Mouse (Mus musculus) layer of hippocampus, postnatal 25 days (tissue): Measurements from ENCODE around the gene Cstf2. TPM values are rescaled to one million over a fixed set of nuclear protein-coding genes. Genes with fewer than 3 reads are reported as not detected.
A peak's percentile ranks its signal among the peaks of the same experiment; 100 is the strongest.

ENCODE experiments used
- DNase-seq, 2 experiments: peaks; one replicate each; pipeline ENCODE4 v3.0.0; 2022; ENCODE audit warnings: mixed read lengths in 2 of 2, low spot score in 1 of 2; ENCODE audit errors: extremely low spot score in 1 of 2
- microRNA-seq, 2 experiments: library from miRNA; unstranded; fragments of <30 nt; microRNA quantifications; one replicate each; pipeline ENCODE4 v1.2.0; 2021
- total RNA-seq, 2 experiments: library from RNA; stranded (reverse); gene quantifications; 2 replicates each; pipeline ENCODE4 v1.2.3; 2021

The Cstf2 gene
- total RNA-seq = 100 to 1,000 TPM in 1 of 2 experiments, 10 to 100 TPM in 1; 89.4 to 103 TPM

DNA sequence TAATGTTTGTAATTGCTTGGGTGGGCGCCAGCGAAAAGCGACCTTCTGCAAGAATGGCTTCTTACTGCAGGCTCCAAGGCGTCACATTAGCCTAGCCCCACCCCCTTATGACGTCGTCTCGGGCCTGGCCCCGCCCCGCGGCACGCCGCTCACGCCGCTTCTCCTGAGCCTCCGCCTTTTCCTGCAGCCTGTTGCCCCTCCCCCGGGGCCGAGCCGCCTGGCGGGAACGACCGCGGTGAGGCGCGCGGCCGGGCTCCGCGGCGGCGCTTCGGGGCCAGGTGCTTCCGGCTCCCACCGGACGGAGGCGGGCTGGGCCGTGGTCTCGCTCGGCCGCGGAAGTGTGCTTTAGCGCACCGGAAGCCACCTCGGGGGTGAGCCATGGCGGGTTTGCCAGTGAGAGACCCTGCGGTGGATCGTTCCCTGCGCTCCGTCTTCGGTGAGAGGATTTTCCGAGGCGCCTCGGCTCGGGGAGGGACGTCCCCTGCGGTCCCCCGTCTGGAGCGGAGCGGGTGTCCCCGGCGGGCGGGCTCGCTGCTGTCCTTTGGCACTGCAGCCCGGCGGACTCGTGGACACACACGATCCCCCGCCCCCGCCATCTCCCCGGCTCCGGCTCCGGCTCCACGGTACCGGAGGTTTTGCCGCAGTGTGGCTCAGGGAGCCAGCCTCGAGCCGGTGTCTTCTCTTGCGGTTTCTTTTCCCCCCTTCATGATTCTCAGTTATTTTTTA lies at the start of gene Cstf2:
Gene Cstf2 (plus strand): TSS at position 201 of the 726 bp plus-strand sequence.
- peak; percentile 79 to 86 for DNase-seq

DNA sequence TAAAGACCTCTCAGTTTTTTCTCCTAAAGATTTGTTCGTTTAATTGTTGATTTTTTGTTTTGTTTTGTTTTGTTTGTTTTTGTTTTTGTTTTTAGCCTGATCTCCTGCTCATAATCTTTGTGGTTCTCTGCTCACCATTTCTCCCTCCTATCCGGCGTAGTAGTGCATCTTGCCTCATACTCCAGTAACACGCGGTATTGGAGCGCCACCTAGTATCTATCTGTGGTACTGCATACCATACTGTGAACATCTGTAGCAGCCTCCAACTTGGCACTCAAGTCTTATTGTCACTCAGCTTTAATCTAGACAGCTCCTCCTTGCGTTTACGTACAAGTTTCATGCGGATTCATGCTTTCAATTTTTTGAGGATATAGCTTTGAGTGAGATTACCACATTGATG lies 40.0 kb upstream of the Cstf2 start:
- DNase-seq = peak; percentile 23 to 64

DNA sequence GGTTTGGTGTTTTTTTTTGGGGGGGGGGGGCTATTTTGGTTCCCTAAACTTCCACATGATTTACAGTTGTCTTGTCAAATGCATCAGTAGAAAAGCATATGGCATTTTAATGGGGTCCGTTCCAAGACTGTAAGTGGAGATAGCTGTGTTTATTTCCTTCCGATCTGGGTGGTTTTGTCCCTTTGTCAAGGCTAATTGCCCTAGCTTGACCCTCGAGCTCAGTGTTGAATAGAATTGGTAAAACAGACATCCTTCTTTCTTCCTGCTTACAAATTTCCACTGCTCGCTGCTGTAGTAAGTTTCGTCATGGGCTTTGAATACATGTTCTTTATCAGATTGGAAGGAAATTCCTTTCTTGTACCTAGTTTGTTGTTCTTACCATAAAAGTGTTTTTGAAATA lies 38.3 kb upstream of the Cstf2 start:
- DNase-seq = no peak

DNA sequence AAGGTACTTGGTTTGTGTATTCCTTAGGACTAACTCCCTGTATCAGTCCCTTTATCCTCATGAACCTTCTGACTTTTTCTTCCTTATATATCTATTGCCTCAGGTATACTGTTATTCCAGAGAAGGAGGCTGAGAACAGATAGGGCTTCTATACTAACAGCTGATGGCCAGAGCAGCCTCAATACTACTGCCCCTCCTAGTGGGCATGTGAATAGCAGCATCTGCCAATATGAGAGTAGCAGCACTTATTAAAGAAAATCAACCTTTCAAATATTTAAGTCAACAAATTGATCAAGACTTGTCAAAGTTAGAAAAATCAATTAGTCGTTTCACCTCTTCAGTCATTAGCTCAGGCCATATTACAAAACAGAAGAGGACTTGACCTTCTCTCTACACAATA lies 10.0 kb upstream of the Cstf2 start:
- DNase-seq = no peak

DNA sequence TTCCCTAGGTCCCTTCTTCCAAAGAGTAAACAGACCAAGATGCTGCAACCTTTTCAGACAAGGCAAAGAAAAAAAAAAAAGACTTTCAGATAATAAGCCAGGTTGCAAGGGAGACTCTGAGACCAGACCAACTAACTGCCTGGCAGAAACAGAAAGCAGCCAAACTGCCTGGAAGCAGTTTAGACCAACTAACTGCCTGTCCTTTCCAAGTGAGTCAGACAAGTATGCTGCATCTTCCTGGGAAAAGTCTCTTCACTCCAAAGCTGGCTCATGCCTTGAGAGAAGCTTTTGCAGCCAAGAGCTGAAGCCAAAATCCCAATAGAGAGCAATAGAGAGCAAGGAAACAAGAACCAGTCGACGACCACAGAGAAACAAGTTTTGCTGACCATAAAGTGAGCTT lies 2.1 kb upstream of the Cstf2 start:
- no peak for DNase-seq

DNA sequence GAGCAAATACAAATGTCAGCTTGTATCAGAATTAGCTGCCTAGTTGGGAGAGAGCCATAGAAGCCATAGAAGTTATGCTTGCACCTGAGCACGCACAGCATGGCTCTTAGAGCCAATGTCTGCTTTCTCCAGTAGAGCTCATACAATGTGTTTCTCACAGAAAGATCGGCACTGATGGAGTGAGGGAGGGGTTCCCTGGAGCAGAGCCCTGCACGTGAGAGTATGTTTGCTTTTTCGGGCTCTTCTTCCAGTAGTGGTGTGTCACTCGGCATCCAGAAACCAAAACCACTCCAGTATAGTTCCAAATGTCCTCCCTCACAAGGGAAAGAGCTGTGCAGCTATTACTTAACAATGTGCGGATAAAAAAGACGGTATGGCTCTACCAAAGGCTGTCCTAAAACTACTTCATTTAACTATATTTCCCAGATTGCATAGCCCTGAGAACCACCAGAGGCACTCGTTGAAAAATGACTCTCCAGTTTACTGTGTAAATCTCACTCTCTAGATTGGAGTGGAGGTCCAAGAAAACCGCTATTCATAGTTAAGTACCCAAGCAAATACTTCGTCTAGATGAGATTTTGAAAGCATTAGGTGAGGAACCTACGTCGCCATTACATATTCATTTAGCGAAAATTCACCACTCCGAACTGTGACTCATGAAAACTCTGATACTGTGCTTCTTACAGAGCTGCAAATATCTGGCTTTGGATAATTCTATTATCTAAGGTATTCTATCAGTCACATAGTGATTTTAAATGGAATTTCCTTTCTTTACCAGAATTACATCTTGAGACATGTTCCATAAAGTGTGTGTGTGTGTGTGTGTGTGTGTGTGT lies 729 bp upstream of the Cstf2 start:
- DNase-seq = no peak

DNA sequence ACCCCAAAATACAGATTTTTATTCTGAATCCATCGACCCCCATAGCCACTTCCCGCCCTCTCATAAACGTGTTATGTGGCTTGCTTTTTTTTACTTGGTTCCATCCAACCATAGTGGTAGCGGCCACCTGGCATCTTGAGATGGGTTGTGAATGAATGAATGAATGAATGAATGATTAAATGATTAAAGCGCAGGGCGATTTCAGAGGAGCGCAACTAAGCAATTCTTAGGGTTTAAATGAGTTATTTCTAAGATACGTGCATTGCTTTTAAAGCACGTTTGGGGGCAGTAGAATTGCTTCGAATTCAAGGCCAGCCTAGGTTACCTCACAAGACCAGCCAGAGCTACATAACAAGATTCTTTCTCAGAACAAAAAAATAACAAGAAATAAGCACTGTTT lies 777 bp downstream of the Cstf2 start:
- no peak for DNase-seq

DNA sequence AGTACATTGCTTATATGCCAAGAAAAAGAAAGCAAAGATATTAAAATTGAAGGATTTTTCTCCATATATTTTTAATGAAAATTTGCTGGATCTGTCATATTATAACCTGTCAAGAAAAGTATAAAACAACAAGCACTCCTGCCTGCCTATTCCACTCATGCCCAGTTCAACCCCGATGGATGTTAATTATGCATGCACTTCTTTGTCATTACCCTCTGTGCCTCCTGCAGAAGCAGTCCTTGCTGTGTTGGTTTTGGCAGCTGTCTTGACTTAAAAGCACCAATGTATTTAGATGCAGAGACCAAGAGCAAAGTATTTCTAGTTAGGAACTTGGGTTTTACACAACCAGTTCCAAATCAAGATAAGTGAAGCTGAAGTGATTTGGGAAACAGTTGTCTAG lies 26.5 kb downstream of the Cstf2 start:
- no peak for DNase-seq

DNA sequence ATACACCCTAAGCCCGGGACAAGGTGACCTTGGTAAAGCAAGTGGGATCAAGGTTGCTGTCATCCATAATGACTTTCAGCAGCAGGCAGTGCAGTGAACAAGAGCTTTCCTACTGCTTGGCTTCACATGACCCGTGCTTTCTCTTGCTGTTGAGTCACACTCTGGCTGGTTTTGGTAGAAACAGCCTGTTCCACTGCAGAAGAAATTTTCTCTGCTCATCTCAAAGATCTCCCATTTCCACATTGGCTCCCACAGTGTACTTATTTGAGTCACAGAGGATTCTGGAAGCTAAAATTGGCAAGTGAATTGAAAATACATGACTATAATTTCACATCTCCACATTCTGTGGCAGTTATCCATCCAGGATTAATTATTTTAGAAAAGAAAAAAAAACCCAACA lies 43.7 kb downstream of the Cstf2 start:
- DNase-seq = no peak

DNA sequence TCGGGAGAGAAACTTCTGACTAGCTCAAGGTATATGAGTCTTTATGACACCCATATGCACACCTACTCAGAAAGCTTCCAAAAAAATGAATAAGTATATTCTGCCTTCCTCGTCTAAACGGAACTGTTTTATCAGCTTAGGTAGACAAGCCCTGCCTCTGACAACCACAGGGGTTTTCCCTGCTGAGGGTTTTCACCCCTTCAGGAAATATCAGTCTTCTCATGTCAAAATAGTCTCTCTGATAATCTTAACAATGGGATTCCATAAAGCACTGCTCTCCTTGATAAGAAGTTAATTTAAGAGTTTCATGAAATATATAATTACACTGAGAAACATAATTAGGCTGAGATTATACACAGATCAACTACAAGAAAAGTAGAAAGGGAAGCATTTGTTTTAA lies 52.8 kb downstream of the Cstf2 start:
- no peak for DNase-seq

DNA sequence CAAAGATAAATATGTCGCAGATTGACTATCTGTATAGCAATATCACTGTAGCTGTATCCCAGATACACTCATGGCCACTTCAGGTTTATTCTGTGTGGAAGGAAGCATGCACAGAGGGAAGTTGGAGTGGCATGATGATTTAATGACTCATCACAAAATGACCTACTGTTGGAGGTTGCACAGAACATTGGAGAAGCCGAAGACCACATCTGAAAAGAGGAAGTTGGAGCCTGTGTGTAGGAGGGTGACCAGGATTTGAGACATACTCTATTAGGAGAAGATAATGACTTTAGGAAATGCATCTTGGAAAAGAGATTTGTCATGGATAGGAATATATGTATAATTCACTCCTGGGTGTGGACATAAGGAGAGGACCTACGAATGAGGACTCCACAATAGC lies 57.4 kb downstream of the Cstf2 start:
- DNase-seq = no peak

DNA sequence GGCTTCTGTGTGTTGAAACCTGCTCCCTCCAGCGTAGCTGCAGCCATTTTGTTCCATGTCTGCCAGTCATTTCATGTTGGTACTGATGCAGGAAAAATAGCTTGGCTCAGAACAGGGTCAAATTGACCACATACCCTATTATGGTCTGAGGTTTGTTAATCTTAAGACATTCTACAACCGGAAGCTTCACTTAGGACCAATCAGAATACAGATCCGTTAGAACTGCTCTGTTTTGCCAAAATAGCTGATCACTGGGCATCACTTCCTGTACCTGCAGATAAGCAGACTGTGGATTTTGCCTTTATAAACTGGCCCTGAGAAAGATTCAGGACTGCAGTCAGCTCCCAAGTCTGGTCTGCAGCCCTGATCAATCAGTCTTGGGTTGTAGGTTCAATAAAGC lies 69.6 kb downstream of the Cstf2 start:
- DNase-seq = no peak

DNA sequence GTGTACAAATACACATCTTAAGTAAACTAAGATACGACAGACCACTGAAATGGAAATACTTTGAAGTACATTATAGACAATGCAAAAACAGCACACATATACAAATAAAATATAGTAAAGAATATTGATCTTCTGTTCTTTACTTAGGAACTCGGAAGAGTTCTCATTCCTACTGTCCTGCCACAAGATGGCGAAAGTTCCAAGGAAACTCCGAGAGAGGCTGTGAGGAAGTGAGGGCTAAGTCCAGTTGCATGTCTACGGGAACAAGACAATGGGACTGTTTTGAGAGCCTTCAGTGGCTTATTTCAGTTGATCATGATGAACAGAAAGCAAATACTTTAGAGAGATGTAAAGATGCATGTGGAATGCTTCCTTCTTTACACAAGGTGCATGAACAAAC lies 73.3 kb downstream of the Cstf2 start:
- DNase-seq = no peak

DNA sequence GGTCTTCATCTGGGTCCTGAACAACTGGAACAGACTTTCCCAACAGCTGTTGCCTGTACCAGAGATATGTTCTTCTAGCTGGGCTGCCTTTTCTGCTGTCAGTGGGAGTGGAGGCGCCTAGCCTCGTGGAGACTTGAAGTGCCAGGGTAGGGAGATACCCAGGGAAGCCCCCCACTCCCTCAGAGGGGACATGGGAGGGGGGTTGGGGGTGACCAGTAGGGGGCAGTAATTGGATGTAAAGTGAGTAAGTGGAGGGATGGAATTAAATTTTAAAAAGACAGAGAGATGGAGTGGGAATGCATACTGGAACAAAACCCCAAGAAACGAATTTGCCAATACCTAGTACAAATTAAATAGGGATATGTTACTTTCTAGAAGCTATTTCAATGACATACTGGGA lies 74.8 kb downstream of the Cstf2 start:
- DNase-seq = no peak

Small RNA genes lying within 50 kb of the gene (microRNA-seq; reads per million reads assigned to microRNA genes)
- 0 reads per million in 2 experiments for gene Mir3112

Other genes starting within 250 kb of the Cstf2 start
- not detected for gene Tnmd, start 208.2 kb upstream of the Cstf2 start, total RNA-seq
- 10 to 100 TPM; 15.0 to 20.5 TPM for gene Tspan6, start 160.8 kb upstream of the Cstf2 start, total RNA-seq
- 1 to 10 TPM in 1 of 2 experiments, under 1 TPM in 1; 0.61 to 1.3 TPM for gene Srpx2, start 150.8 kb upstream of the Cstf2 start, total RNA-seq
- 1 to 10 TPM in 1 of 2 experiments, under 1 TPM in 1; 0.82 to 1.3 TPM for gene Sytl4, start 77.4 kb upstream of the Cstf2 start, total RNA-seq
- gene Xkrx, start 102.9 kb downstream of the Cstf2 start, total RNA-seq = under 1 TPM; 0.52 to 0.71 TPM
- not detected for gene Arl13a, start 128.3 kb downstream of the Cstf2 start, total RNA-seq
- gene Nox1, start 162.8 kb downstream of the Cstf2 start, total RNA-seq = not detected
- gene Trmt2b, start 217.8 kb downstream of the Cstf2 start, total RNA-seq = 1 to 10 TPM; 6.0 to 7.7 TPM
- 10 to 100 TPM; 51.9 to 55.5 TPM for gene Tmem35a, start 236.0 kb downstream of the Cstf2 start, total RNA-seq
- under 1 TPM; 0.28 to 0.79 TPM for gene Cenpi, start 248.9 kb downstream of the Cstf2 start, total RNA-seq